Mouse (Mus musculus) lung, adult 2 months (tissue): ENCODE measurements around the gene Gmfg. TPM values are rescaled to one million over a fixed set of nuclear protein-coding genes. Genes with fewer than 3 reads are reported as not detected.

ENCODE experiments used
- DNase-seq: peaks from one replicate; pipeline ENCODE4 v3.0.0; 2022
- H3K4me1 ChIP-seq: fragments of 200-500 bp; 2 replicates; pipeline ENCODE4 v1.6.1; 2011; ENCODE audit warnings: low read length; ENCODE audit not compliant: control insufficient read depth, insufficient read depth
- H3K4me3 ChIP-seq: fragments of 200-500 bp; replicated peaks from 2 replicates; pipeline ENCODE3; 2011; ENCODE audit warnings: low read depth, mild to moderate bottlenecking, control low read depth, low read length; ENCODE audit errors: extremely low read depth
- CTCF ChIP-seq: fragments of 200-500 bp; IDR thresholded peaks from 2 replicates; pipeline ENCODE4 v1.5.1; 2011; ENCODE audit warnings: mild to moderate bottlenecking, low read length, control low read depth; ENCODE audit not compliant: insufficient read depth
- POLR2A ChIP-seq: fragments of 200-500 bp; IDR thresholded peaks from 2 replicates; pipeline ENCODE4 v1.6.1; 2011; ENCODE audit warnings: low read depth, mild to moderate bottlenecking, control low read depth, low read length, borderline replicate concordance; ENCODE audit errors: extremely low read depth
- WGBS: fragments of 180-500 bp; shearing (Covaris S2); methylation state at CpG from one replicate; pipeline ENCODE4 v1.1.7; 2018; 5-methylcytosine and 5-hydroxymethylcytosine counted together
- polyA plus RNA-seq: library from polyadenylated mRNA; depleted of rRNA; stranded (reverse); fragments of >200 nt; gene quantifications from 2 replicates; pipeline ENCODE4 v1.2.3, GENCODE M21; 2012

Gene Gmfg
- polyA plus RNA-seq, 1 experiment = 24.2 TPM

GRCm38 (mm10) chr7:28410841-28411475 is 26.3 kb upstream of the Gmfg start:
- H3K4me1 ChIP-seq = peaks cover 15% of the 10 kb centered on the region
- TF ChIP-seq POLR2A = no peak
- no peak for TF ChIP-seq CTCF
- DNase-seq = peak; percentile 17
- H3K4me3 ChIP-seq = no peak overlapping the region
- 51% methylated on average over 3 of the region's 3 CpGs for WGBS

GRCm38 (mm10) chr7:28412826-28413225 is 24.4 kb upstream of the Gmfg start:
- peaks cover 15% of the 10 kb centered on the region for H3K4me1 ChIP-seq

GRCm38 (mm10) chr7:28417368-28417767 is 19.9 kb upstream of the Gmfg start:
- Histone ChIP-seq H3K4me1 (peaks cover 4% of the 10 kb centered on the region; the same call in 1 of the 2 replicates), H3K4me3 (no peak overlapping the region)
- no peak for DNase-seq
- TF ChIP-seq POLR2A (no peak), CTCF (no peak)

More at GRCm38 (mm10) chr7:28412826-28413225, 24.4 kb upstream of the Gmfg start:
- WGBS = 74% methylated on average over 4 of the region's 4 CpGs
- no peak overlapping the region for H3K4me3 ChIP-seq
- TF ChIP-seq CTCF = no peak
- TF ChIP-seq POLR2A = no peak
- no peak for DNase-seq

- DNase-seq = peak; percentile 31
- TF ChIP-seq CTCF (no peak), POLR2A (no peak)
- no peak overlapping the region for H3K4me3 ChIP-seq
- WGBS = 44% methylated on average over 8 of the region's 8 CpGs
- H3K4me1 ChIP-seq = peaks cover 4% of the 10 kb centered on the region; the same call in 1 of the 2 replicates
Measured at GRCm38 (mm10) chr7:28418096-28418670, 19.1 kb upstream of the Gmfg start.

GRCm38 (mm10) chr7:28419416-28419815 is 17.8 kb upstream of the Gmfg start:
- DNase-seq = no peak
- H3K4me1 ChIP-seq = peaks cover 4% of the 10 kb centered on the region; the same call in 1 of the 2 replicates
- no peak for TF ChIP-seq CTCF
- no peak for TF ChIP-seq POLR2A
- no peak overlapping the region for H3K4me3 ChIP-seq
- 77% methylated on average over 2 of the region's 2 CpGs for WGBS

GRCm38 (mm10) chr7:28423018-28423417 is 14.2 kb upstream of the Gmfg start:
- 97% methylated on average over 1 of the region's 1 CpGs for WGBS
- Histone ChIP-seq H3K4me1 (peaks cover 3% of the 10 kb centered on the region; the same call in 1 of the 2 replicates), H3K4me3 (no peak overlapping the region)
- no peak for DNase-seq
- TF ChIP-seq POLR2A = no peak
- no peak for TF ChIP-seq CTCF

GRCm38 (mm10) chr7:28427738-28428137 is 9.5 kb upstream of the Gmfg start:
- DNase-seq = no peak
- peaks cover 8% of the 10 kb centered on the region for H3K4me1 ChIP-seq
- H3K4me3 ChIP-seq = no peak overlapping the region
- TF ChIP-seq POLR2A = no peak
- TF ChIP-seq CTCF = no peak

GRCm38 (mm10) chr7:28430512-28430911 is 6.7 kb upstream of the Gmfg start:
- 25% methylated on average over 1 of the region's 1 CpGs for WGBS
- no peak for DNase-seq
- no peak overlapping the region for H3K4me3 ChIP-seq
- TF ChIP-seq POLR2A (no peak), CTCF (no peak)
- peaks cover 17% of the 10 kb centered on the region for H3K4me1 ChIP-seq

GRCm38 (mm10) chr7:28432252-28432651 is 5.0 kb upstream of the Gmfg start:
- Histone ChIP-seq H3K4me3 (no peak overlapping the region), H3K4me1 (peaks cover 17% of the 10 kb centered on the region)
- no peak for TF ChIP-seq CTCF
- no peak for DNase-seq
- 88% methylated on average over 2 of the region's 2 CpGs for WGBS

GRCm38 (mm10) chr7:28435660-28436259 is 1.5 kb upstream of the Gmfg start:
- TF ChIP-seq CTCF (no peak), POLR2A (no peak)
- under 1% methylated on average over 32 of the region's 70 CpGs for WGBS
- DNase-seq = peak; percentile 24
- Histone ChIP-seq H3K4me3 (peak overlapping the region; percentile 64), H3K4me1 (peaks cover 14% of the 10 kb centered on the region; the same call in 1 of the 2 replicates)
